Mouse (Mus musculus) midbrain, embryonic 12.5 days (tissue): ENCODE measurements around the gene Apobec4. TPM values are rescaled to one million over a fixed set of nuclear protein-coding genes. Genes with fewer than 3 reads are reported as not detected.
A peak's percentile ranks its signal among the peaks of the same experiment; 100 is the strongest.
"Not testable (repeated sequence)": the region's sequence is repeated elsewhere in the genome, so short reads cannot be mapped to it uniquely, and the experiment has no call there.

Experiments used
- ATAC-seq: fragments of 200-750 bp; cut with Nextera tagmentation; 2 replicates; pipeline ENCODE4 v1.8.0; 2017; ENCODE audit warnings: low read depth, moderate TSS enrichment, moderate library complexity; ENCODE audit not compliant: low FRiP score
- H3K27ac ChIP-seq: fragments of 300-500 bp; sonication (generic); replicated peaks from 2 replicates; pipeline ENCODE4 v1.5.1; 2016; ENCODE audit warnings: mild to moderate bottlenecking
- H3K27me3 ChIP-seq: fragments of 300-500 bp; sonication (generic); 2 replicates; pipeline ENCODE4 v1.6.1; 2016; ENCODE audit warnings: mild to moderate bottlenecking
- H3K36me3 ChIP-seq: fragments of 300-500 bp; sonication (generic); 2 replicates; pipeline ENCODE4 v1.6.1; 2016
- H3K4me1 ChIP-seq: fragments of 300-500 bp; sonication (generic); 2 replicates; pipeline ENCODE4 v1.6.1; 2016
- H3K4me2 ChIP-seq: fragments of 300-500 bp; sonication (generic); replicated peaks from 2 replicates; pipeline ENCODE4 v1.6.1; 2016; ENCODE audit warnings: mild to moderate bottlenecking, moderate library complexity
- H3K4me3 ChIP-seq: fragments of 300-500 bp; sonication (generic); 2 replicates; pipeline ENCODE4 v1.5.1; 2016; ENCODE audit warnings: mild to moderate bottlenecking
- H3K9ac ChIP-seq: fragments of 300-500 bp; sonication (generic); replicated peaks from 2 replicates; pipeline ENCODE4 v1.6.1; 2016; ENCODE audit warnings: mild to moderate bottlenecking, moderate library complexity
- H3K9me3 ChIP-seq: fragments of 300-500 bp; sonication (generic); 2 replicates; pipeline ENCODE4 v1.6.1; 2016; ENCODE audit warnings: mild to moderate bottlenecking
- WGBS: fragments of 180-500 bp; shearing (Covaris S2); methylation state at CpG from one replicate; pipeline ENCODE4 v1.1.7; 2016; 5-methylcytosine and 5-hydroxymethylcytosine counted together
- polyA plus RNA-seq: library from polyadenylated mRNA; unstranded; fragments of >200 nt; fragmentation: Nextera tagmentation; extraction: Ambion mirVana; gene quantifications from 2 replicates; pipeline ENCODE4 v1.2.1, GENCODE M21; 2016

Apobec4 gene
- polyA plus RNA-seq, 1 experiment from 2014 or later = not detected

DNA sequence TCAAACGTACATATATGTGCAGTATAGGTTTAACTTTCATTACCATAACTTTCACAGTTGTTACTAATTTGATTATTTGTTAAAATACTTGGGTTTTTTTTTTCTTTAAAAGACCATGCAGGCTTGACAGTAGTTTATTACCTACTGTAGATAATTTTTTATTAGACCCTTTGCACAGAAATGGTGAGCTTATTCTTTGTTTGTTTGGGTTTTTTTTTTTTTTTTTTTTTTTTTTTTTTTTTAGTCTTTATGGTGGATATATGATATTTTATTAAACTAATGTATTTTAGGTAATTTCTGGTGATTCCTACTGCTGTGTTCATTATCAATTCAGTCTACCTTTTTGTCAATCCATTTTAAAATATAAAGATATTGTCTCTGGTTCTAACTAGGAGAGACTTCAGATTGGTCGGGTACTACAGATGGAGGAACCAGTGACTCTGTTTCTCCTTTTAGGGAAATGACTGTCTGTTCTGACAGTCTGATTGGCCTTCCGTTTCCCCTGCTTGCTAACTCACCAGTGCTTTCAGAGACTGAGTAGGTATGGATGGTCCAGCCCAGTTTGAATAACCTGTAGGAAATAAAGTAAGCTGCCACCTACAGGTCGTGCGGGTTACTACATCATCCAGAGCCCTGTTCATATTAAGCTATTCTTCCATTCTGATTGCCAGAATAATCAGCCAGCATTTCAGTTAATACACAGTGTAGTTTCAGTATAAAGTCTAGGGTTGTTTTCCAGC, 17.6 kb downstream of the Apobec4 start:
- ATAC-seq = no peak
- H3K36me3 ChIP-seq = peaks cover 19% of the 10 kb centered on the region
- H3K9ac ChIP-seq = no peak overlapping the region
- no peaks in the 10 kb centered on the region for H3K9me3 ChIP-seq
- H3K27ac ChIP-seq = 0 out of 2 replicates have a peak overlapping the region, but pooled peaks have one; percentile 6
- 7% methylated on average over 5 of the region's 5 CpGs for WGBS
- H3K4me1 ChIP-seq = peaks cover 12% of the 10 kb centered on the region; the same call in 1 of the 2 replicates
- peaks cover 7% of the 10 kb centered on the region; the same call in 1 of the 2 replicates for H3K27me3 ChIP-seq
- peak overlapping the region; percentile 76 for H3K4me3 ChIP-seq
- peak overlapping the region; percentile 95 for H3K4me2 ChIP-seq

DNA sequence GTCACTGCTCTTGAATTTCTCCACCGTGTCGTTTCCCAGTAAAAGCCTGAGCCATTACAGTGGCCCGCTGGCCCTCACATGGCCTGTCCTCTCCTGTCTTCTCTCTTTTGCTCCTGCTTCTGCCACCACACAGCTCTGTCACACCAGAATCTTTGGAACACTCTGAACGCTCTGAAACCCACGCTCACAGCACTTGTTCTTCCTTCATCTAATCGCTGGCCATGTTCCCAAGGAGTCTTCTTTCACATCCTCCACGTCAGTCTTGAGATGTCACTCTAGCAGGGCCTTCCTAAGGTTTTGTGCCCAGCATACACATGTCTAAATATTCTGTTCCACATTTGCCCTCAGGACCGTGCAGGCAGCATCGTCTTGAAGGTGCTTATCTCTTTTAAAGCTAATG, 20.7 kb downstream of the Apobec4 start:
- WGBS = 91% methylated on average over 9 of the region's 9 CpGs
- no peak for ATAC-seq
- peaks cover 44% of the 10 kb centered on the region for H3K36me3 ChIP-seq

GRCm38 (mm10) chr1:152774601-152775000, 24.2 kb downstream of the Apobec4 start:
- H3K27me3 ChIP-seq, H3K9ac ChIP-seq, H3K4me1 ChIP-seq, H3K9me3 ChIP-seq, ATAC-seq, H3K27ac ChIP-seq, H3K4me2 ChIP-seq, H3K4me3 ChIP-seq: not testable (repeated sequence)
- H3K36me3 ChIP-seq = peaks cover 51% of the 10 kb centered on the region
- WGBS = 93% methylated on average over 3 of the region's 3 CpGs

More for the DNA sequence above, 20.7 kb downstream of the Apobec4 start:
- Histone ChIP-seq H3K4me3 (no peak overlapping the region), H3K9ac (no peak overlapping the region), H3K27ac (no peak overlapping the region), H3K9me3 (no peaks in the 10 kb centered on the region), H3K4me2 (no peak overlapping the region), H3K4me1 (peaks cover 5% of the 10 kb centered on the region; the same call in 1 of the 2 replicates), H3K27me3 (no peaks in the 10 kb centered on the region)

DNA sequence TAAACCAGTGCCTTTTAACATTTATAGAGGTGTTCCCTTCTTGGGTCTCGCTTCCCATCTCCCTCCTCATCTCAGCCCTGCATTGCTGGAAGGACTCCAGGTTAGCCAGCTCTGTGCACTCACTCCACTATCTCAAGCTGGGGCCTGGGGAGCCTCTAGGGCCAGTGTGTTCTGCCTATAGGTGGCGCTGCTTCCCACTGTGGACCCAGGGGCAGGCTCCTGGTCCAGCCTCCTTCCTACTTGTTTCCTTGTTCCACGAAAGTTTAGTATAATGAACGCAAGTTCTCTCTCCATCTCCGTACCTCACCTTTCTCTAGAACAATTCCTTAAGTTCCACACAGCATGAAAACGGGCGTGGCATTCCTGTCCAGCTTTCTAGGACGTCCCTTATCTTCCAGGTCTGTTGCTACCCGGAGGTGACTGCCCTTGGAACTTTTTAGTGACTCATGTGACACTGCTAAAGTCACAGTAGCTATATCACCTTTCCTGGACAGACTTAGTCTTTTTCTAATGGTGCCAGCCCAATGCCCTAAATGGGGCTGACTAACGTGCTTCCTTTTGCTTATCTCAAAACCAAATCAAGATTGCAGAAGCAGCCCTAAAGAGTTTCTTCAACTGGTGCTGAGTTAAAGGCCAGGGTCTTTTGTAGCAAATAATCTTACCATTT, 28.9 kb downstream of the Apobec4 start:
- peaks cover 20% of the 10 kb centered on the region for H3K36me3 ChIP-seq
- H3K9ac ChIP-seq = no peak overlapping the region
- H3K4me1 ChIP-seq = no peaks in the 10 kb centered on the region
- no peak overlapping the region for H3K4me3 ChIP-seq
- H3K27ac ChIP-seq = no peak overlapping the region
- WGBS = 40% methylated on average over 10 of the region's 10 CpGs
- no peak overlapping the region for H3K4me2 ChIP-seq
- no peaks in the 10 kb centered on the region for H3K9me3 ChIP-seq
- peak; percentile 58; the same call in 1 of the 2 replicates for ATAC-seq
- no peaks in the 10 kb centered on the region for H3K27me3 ChIP-seq

DNA sequence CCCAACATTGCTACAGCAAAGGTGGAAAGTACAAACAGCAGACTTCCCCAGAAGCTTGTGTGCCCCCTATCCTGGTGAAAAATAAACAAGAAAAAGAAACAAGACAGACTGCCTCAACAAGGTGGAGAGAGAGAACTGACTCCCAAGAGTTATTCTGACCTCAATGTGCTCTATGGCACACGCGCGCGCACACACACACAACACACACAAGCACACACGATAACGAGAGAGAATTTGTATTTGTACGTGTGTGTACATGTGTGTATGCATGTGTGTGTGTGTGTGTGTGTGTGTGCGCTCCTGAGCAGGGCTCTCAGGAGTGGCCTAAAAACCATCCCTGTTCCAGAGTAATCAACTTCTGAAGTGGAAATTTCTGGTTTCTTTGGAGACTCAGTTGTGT, 34.3 kb downstream of the Apobec4 start:
- WGBS = 94% methylated on average over 8 of the region's 8 CpGs
- Histone ChIP-seq H3K4me1 (peaks cover 4% of the 10 kb centered on the region; the same call in 1 of the 2 replicates), H3K27ac (no peak overlapping the region), H3K27me3 (no peaks in the 10 kb centered on the region), H3K9ac (no peak overlapping the region), H3K36me3 (no peaks in the 10 kb centered on the region), H3K4me2 (no peak overlapping the region), H3K9me3 (no peaks in the 10 kb centered on the region), H3K4me3 (no peak overlapping the region)
- ATAC-seq = no peak

GRCm38 (mm10) chr1:152785446-152785845, 35.1 kb downstream of the Apobec4 start:
- not testable (repeated sequence) for H3K27me3 ChIP-seq, H3K4me3 ChIP-seq, H3K9me3 ChIP-seq, H3K4me2 ChIP-seq, H3K27ac ChIP-seq, H3K36me3 ChIP-seq, ATAC-seq, H3K4me1 ChIP-seq, H3K9ac ChIP-seq
- WGBS = 87% methylated on average over 3 of the region's 3 CpGs

- H3K27ac ChIP-seq = no peak overlapping the region
- H3K9ac ChIP-seq = no peak overlapping the region
- H3K4me1 ChIP-seq = peaks cover 10% of the 10 kb centered on the region
- H3K36me3 ChIP-seq = no peaks in the 10 kb centered on the region
- peaks cover 4% of the 10 kb centered on the region; the same call in 1 of the 2 replicates for H3K9me3 ChIP-seq
- H3K27me3 ChIP-seq = peaks cover 8% of the 10 kb centered on the region; the same call in 1 of the 2 replicates
- 91% methylated on average over 4 of the region's 4 CpGs for WGBS
- no peak overlapping the region for H3K4me3 ChIP-seq
- no peak overlapping the region for H3K4me2 ChIP-seq
- ATAC-seq = no peak
These were observed 36.6 kb downstream of the Apobec4 start for GRCm38 (mm10) chr1:152786953-152787352.

GRCm38 (mm10) chr1:152788121-152788660, 37.8 kb downstream of the Apobec4 start:
- no peak for ATAC-seq
- Histone ChIP-seq H3K9ac (no peak overlapping the region), H3K4me3 (no peak overlapping the region), H3K9me3 (peaks cover 4% of the 10 kb centered on the region; the same call in 1 of the 2 replicates), H3K4me1 (peaks cover 18% of the 10 kb centered on the region), H3K27me3 (peaks cover 8% of the 10 kb centered on the region; the same call in 1 of the 2 replicates), H3K36me3 (no peaks in the 10 kb centered on the region), H3K4me2 (no peak overlapping the region), H3K27ac (no peak overlapping the region)
- WGBS = 16% methylated on average over 4 of the region's 4 CpGs

GRCm38 (mm10) chr1:152790254-152790653, 39.9 kb downstream of the Apobec4 start:
- Histone ChIP-seq H3K4me2 (no peak overlapping the region), H3K9me3 (peaks cover 4% of the 10 kb centered on the region; the same call in 1 of the 2 replicates), H3K27ac (no peak overlapping the region), H3K9ac (no peak overlapping the region), H3K36me3 (no peaks in the 10 kb centered on the region), H3K4me1 (peaks cover 27% of the 10 kb centered on the region), H3K4me3 (no peak overlapping the region), H3K27me3 (peaks cover 8% of the 10 kb centered on the region; the same call in 1 of the 2 replicates)
- peak; percentile 52; the same call in 1 of the 2 replicates for ATAC-seq
- WGBS = 29% methylated on average over 12 of the region's 12 CpGs

- H3K9ac ChIP-seq = no peak overlapping the region
- no peak for ATAC-seq
- peaks cover 27% of the 10 kb centered on the region for H3K4me1 ChIP-seq
- H3K4me2 ChIP-seq = no peak overlapping the region
- no peak overlapping the region for H3K27ac ChIP-seq
- H3K9me3 ChIP-seq = peaks cover 4% of the 10 kb centered on the region; the same call in 1 of the 2 replicates
- WGBS = 37% methylated on average over 6 of the region's 6 CpGs
- no peaks in the 10 kb centered on the region for H3K36me3 ChIP-seq
- H3K4me3 ChIP-seq = no peak overlapping the region
- peaks cover 8% of the 10 kb centered on the region; the same call in 1 of the 2 replicates for H3K27me3 ChIP-seq
These were observed 40.5 kb downstream of the Apobec4 start for GRCm38 (mm10) chr1:152790821-152791220.

DNA sequence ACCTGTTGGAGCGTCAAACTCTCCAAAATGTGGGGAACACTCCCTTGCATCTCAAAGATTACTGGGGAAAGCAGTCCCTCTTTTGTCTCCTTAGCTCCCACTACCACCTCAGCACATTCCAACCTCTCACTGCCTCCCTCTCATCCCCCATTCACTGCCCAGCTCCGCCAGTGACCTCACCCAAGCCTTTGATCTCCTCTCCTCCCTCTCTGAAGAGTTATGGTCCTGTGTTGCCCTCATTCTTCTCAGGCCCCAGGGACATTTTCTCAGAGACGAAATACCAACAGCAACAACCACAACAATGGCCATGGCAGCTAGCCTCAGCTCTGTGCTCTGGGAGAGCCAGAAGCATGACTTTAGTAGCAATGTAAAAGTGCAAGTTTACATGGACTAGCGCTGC, 40.9 kb downstream of the Apobec4 start:
- Histone ChIP-seq H3K9ac (no peak overlapping the region), H3K4me2 (no peak overlapping the region), H3K27me3 (peaks cover 8% of the 10 kb centered on the region; the same call in 1 of the 2 replicates), H3K4me3 (no peak overlapping the region), H3K27ac (no peak overlapping the region), H3K4me1 (peaks cover 27% of the 10 kb centered on the region), H3K36me3 (no peaks in the 10 kb centered on the region), H3K9me3 (peaks cover 4% of the 10 kb centered on the region; the same call in 1 of the 2 replicates)
- no peak for ATAC-seq
- WGBS = 19% methylated on average over 4 of the region's 4 CpGs
